Mouse (Mus musculus) spleen, adult 2 months (tissue): Measurements from ENCODE around the gene Sh3bp2.

Source experiments
- CTCF ChIP-seq: fragments of 200-500 bp; IDR thresholded peaks from 2 replicates; pipeline ENCODE4 v1.5.1; 2011; ENCODE audit warnings: mild to moderate bottlenecking, inconsistent platforms; ENCODE audit not compliant: insufficient read depth, insufficient read length, insufficient replicate concordance; ENCODE audit errors: extremely low read depth
- POLR2A ChIP-seq: fragments of 200-500 bp; IDR thresholded peaks from 2 replicates; pipeline ENCODE4 v1.6.1; 2011; ENCODE audit warnings: low read depth, low read length, inconsistent platforms

DNA sequence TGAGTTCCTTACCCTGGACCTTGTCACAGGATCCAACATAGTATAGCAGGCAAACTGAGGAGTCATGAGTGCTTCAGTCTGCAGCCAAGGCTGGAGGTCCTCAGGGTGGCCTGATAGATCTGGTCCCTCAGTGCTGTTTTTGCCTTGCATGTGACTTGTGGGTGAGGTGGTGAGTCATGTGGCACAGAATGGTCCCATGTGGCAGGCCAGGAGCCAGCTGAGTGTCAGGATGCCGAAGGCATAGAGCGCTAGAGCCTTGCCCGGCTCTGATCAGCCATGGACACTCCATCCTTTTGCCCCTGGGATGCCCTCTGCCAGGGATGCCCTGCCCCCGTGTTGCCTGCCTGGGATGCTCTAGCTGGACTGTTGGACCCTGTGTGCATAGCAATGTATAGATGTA, 26.2 kb downstream of the Sh3bp2 start:
- TF ChIP-seq CTCF = no peak
- no peak for TF ChIP-seq POLR2A
